Mouse (Mus musculus): ENCODE results near the gene Cyp2t4.

GRCm38 (mm10) chr7:27170981-27171380 is 17.5 kb downstream of the Cyp2t4 start:
- no peak for TF ChIP-seq ZC3H11A (IDR thresholded peaks at IDR 0.05; ENCODE audit: borderline replicate concordance, low read depth, low read length)
- TF ChIP-seq CHD2 (IDR thresholded peaks at IDR 0.05; ENCODE audit: low read depth, low read length): no peak
